Mouse (Mus musculus) layer of hippocampus, adult 9-10 months (tissue): ENCODE results near the gene Rbm33.
A peak's percentile ranks its signal among the peaks of the same experiment; 100 is the strongest.

Experiments
- DNase-seq: peaks from one replicate; pipeline ENCODE4 v3.0.0; 2022; ENCODE audit warnings: low spot score

Gene Rbm33

DNA sequence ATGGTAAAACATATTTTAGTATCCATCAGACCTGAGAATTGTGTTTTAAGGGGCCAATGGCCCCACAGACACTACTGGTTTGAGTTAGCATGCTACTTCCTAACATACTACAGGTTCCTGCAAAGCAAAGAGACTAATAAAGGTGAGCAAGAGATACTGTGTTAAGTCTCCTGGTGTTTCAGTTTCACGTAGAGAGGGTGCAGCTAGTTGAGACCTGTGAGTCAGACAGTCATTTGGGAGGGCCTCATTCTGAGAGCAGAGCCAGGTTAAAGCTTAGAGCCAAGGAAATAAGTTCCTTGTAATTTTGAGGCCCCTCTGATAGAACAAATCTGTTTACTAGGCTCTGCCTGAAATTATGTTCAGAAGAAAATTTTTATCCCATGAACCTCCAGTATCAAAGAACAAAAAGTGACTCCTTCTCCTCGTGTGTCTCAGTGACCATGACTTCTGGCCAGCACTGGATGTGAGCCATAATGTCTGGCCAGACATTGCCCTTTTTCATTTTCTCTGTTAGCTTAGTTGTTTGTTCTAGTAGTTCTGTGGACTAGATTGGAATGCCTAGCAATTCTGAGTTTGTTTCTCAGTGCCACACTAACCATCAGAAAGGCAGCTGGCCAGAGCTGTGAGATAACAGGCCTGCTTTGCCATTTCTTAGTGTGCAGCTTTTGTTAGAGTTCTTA, 95.2 kb downstream of the Rbm33 start:
- no peak for DNase-seq

DNA sequence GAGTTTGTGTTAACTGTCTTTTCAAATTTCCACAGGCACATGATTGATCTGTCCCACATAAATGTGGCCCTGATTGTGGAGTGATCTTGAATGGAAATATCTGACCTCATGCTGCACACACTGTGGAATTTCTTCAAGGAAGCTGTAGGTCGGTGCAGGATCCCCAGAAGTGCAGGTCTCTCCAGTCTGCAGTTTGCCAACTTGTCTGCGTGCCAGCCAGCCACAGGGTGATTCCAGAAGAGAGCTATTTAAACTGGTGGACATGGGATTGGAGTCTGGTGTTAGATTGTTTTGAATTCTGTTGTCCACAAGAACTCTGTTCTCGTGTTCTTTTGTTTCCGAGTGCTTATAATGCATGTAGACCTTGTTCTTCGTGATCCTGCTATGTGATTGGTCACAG, 96.6 kb downstream of the Rbm33 start:
- no peak for DNase-seq

DNA sequence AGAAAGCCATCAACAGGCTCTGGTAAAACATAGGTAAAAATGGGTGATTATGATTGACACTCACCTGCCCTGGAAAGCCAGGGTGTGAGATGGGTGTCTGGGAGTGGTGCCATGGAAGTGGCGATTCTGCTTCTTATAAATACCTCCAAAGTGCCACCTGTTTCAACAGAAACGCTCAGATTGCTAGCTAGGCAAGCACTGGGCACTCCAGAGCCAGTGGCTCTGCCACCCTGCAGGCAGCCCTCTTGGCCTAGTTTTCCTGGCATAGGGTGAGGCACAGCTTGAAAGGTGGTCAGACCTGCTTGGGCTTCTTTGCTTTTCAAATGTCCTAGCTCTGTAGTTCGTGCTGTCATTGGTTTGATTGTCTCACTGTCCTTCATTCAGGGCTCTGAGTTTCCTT, 97.2 kb downstream of the Rbm33 start:
- no peak for DNase-seq

DNA sequence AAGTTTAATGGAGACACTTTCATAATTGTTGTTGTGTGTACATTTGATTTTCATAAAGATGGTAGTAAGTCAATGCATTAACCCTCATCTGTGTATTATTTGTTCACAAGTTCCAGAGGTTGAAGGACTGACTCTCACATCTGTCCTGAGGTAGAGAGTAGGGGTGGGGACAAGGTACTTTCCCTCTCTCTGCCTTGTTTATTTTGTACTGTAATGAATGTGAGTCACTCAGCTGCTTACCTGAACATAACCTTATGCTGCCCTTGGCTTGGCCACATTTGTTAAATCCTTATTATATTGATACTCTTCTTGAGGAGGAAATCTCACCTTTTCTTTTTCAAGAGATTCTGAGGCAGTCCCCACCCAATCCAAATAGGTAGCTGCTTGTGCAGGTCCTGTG, 99.1 kb downstream of the Rbm33 start:
- DNase-seq, result no peak

DNA sequence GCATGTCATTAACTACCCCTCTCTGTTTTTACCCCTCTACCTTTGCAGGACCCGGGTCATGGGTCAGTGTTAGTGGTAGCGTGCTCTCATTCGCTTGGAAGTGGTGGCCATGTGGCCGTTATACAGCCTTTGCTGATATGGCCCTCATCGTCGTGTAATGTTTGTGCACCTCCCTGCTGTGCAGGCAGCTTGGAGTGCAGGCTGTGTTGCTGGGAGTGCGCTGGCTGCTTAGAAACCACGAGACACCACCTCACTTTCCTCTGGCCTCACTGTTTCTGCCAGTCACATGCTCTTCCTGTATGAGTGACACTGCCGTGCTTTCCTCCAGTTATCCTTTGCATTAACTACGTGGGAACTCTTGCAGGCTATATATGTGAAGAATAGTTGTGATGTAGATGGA, 101.8 kb downstream of the Rbm33 start:
- DNase-seq, result no peak

DNA sequence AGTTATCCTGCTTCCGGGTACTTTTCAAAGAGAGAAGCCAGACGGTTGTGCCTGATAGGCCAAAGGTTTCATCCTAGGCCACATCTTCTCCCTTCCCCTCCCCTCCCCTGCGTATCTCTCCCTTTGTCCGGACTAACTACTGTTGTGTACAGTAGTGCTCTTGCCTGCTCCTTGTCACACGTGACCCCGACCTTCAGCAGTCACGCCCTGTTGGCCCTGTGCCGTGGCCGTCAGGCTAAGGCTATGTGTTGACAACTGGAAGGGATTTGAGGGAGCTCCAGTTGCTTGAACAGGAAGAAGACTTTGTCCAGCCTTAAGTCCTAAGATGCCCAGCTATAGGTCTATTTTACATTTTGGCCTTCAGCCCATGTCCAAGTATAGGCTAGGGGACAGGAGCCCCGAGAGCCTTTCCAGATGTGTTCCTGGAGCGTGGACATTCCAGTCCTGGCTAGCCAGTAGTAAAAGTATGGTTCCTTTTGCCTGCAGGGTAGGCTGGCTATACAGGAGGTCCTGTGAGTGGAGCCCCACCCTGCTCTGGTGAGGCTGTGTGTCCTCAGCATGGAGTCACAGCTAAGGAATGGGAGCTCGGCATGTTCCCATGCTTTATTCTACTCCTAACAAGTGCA, 102.8 kb downstream of the Rbm33 start:
- DNase-seq, result no peak

DNA sequence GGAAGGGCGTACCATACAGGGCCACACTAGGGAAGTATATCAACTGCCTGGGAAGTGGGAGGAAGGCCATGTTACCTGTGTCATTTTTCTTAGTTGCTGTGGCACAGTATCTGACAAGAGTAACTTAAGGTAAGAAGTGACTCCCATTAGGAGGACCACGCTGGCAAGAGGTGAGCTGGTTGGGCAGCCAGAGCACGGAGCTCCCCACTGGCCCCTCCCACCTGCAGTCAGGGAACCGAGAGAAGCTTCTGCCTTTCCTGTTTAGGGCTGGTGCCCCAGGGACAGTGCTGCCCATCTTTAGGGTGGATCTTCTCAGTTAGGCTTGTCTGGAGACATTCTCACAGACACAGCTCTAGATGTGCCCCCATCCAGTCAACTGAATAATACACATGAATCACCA, 106.9 kb downstream of the Rbm33 start:
- no peak for DNase-seq

DNA sequence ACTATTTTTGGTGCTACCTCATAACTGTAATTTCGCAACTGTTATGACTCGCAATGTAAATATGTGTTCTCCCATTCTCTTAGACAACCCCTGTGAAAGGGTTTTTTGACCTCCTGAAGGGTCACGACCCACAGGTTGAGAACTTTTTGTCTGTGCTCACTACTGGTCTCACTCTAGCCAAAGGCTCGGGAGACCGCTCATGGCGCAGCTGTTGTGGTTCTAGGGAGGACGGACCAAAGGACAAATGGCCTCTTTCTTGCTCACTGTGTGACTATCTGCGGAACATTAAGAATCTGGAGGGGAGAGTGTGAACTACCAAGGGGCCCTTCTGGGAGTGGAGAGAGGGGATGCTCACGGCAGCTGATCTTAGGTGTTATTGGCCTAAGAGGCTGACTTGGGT, 109.0 kb downstream of the Rbm33 start:
- DNase-seq, result no peak

DNA sequence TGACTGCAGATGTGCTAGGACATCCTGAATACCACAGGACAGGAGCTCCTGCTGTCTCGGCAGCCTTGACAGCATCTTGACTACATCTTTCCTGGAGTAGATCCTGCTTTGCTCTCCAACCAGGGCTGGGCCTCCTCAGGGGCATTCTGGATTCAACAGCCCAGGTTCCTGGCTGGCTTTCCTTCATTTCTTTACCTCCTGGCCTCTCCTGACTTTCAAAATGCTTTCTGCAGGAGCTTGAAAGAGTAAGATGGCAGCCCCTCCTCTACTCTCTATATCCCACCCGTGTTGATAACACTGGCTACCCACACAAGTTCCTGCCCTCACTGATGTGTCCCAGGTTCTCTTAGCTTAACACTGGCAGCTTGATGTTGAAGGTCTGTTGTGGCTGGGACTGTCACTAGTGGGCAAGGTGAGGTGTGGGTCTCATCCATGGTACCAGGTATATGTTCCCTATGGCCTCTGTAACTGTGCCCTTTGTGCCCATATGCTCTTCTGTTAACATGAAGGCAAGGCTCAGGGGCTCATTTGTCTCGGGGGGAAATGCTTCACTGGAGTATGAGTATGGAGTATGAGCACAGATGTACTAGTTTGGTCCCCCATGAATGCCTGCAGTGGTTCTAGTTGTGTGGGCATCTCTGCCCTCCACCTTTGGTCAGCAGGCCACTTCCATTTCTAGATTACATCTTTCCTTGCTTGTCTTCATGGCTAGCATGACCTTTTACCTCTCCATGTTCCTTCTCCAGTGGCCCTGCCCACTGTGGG, 133.4 kb downstream of the Rbm33 start:
- no peak for DNase-seq

DNA sequence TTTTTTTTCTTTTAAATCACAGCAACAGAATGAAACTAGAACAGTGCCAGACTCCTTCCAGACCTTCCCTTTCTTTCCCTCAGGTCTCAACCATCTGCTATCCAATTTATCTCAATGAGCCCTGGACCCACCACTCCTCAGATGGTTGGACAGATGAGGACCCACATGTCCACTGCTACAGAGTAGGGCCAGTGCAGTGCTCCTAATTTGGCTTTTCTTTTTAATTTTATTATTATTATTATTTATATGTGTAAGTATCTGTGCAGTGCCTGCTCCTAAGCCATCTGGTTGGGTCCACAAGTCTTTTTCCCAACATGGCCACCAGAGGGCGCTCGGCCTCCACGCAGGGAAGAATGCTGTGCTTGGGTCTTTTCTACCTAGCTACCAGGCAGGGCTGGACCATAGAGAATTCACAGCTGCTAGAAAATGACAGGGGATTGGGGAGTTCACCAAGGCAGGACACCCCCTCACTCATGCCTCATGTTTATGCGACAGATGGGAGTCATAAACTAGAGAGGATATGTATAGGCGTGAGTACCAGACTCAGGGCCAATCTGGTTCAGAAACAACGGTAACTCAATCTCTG, 134.2 kb downstream of the Rbm33 start:
- DNase-seq, result peak; percentile 71

DNA sequence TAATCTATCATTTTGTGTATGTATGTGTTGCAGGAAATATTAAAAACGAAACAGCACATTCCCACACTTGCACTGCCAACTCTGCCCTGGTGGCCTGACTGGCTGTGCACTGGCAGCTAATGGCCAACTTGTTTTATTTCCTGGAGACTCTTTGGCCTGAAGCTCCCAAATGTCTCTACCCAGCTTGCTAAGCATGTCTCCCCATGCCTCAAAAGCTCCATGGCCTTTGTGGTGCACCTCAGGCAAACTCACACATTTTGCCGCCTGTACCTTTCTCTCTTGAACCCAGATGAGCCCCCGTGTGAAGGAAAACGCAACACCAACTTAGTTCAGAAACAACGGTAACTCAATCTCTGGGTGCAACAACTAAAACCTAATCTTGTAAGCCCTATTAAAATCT, 136.2 kb downstream of the Rbm33 start:
- no peak for DNase-seq

DNA sequence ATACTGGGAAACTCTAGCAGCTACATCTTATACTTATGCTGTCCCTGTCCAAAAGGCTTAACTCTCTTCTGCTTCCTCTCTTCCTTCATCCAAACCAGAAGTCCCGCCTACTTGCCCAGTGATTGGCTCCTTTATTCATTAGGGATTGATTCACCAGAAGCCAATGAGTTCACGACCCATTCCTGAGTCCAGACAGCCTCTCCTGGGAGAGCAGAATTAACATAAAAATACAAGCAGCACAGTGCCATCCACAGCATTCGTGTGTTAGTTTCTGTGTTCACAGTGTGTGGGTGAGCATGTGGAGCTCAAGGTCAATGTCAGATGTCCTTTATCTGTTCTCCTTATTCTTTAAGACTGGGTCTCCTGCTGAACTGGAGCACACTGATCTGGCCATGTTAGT, 136.6 kb downstream of the Rbm33 start:
- no peak for DNase-seq

DNA sequence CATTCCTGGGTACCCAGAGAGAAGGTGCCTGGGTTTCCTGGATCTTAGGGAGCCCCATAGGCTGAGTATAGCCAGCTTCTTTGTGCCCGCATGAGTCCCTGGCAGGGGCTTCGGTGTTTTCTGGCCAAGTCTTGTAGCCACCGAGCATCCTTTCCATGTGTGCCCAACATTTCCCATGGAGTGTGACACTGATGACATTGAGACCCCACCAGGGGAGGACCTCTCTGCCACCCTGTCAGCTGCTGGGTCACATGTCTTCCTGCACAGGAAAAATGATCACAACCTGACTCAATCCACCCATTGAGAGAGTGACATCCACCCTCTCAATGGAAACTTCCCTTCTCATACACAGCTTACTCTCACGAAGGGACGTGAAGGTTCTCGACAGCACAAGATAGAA, 137.6 kb downstream of the Rbm33 start:
- DNase-seq, result no peak

DNA sequence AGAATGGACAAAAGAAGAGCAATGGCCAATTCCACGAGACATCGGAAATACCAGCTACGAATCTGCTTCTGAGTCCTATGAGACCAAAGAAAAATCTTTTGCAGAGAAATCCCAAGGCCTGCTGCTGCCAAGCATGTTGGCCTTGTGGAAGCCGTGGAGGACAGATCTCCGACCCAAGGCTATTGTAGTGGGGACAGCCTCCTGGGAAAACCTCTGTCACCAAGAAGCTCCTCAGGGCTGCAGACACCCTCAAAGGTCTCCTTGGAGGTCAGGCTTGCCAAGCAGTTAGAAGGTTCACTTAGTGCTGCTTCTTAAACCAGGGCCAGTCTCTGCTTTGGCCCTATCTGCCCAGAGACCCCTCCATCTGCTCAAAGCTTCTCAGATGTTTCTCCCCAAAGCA, 138.8 kb downstream of the Rbm33 start:
- DNase-seq, result no peak

DNA sequence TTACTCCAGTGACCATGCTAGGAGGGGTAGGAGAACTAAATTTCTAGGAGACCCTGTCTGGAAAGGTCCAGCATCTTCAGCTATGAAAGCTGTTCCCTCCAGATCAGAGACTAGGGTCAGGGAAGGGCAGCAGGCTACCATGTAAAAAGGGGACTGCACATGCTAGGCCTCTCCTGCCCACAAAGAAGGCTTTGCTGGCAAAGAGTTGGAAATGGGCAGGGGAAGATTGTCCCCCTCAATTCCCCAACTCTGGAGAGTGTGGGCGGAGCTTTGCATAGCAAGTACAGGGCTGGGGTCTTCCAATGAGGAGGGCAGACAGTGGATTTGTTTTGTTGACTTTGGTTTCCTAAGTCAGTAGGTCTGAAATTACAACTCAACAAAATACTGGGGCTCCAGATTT, 139.4 kb downstream of the Rbm33 start:
- DNase-seq, result no peak

DNA sequence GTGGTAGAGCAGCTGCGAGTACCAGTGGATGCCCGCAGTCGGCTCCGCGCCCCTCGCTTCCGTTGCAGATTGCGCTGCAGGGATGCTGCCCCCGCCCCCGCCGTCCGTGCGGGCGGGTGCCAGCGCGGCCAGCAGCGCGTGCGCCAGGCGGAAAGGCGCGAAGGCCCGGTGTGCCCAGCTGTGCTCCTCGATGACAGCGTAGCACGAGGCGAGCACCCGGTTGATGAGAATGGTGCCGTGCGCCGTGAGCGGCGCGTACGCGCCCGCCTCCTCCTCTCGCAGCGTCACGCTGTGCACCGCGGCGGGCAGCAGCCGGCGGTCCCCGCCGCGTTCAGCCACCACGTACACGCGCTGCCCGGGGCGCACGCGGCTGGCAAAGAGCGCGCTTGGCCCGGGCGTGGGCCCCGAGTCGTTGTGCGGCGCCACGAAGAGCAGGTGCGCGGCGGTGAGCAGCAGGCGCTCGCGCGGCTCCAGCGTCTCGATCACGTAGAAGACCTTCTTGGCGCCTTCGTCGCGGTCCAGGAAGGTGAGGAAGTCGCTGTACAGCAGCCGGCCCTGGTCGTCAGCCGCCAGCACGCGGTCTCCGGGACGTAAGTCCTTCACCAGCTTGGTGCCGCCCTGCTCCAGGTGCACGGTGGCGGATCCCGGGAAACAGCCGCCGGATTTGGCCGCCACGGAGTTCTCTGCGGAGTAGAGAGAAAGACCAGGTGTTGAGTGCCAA, 141.2 kb downstream of the Rbm33 start:
- DNase-seq, result no peak

DNA sequence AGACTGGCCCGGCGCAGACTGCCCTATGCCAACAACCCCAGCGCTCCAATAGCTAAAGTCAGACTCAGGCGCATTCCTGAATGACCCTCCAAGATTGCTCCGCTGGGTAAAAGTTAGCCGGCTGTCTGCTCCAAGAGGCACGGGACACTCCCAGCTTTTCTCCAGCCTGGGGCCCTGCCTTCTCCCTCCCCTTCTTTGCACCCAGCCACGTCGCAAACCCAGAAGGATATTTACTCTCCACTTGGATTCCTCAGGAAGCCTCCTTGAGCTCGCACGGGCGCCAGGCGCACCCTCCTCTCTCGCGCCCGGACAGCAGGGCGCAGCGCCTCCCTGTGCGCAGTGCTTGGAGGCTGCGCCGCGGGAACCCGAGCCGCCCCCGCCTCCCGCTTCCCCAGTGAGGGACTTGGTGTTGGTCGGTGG, 141.9 kb downstream of the Rbm33 start:
- DNase-seq, result no peak

DNA sequence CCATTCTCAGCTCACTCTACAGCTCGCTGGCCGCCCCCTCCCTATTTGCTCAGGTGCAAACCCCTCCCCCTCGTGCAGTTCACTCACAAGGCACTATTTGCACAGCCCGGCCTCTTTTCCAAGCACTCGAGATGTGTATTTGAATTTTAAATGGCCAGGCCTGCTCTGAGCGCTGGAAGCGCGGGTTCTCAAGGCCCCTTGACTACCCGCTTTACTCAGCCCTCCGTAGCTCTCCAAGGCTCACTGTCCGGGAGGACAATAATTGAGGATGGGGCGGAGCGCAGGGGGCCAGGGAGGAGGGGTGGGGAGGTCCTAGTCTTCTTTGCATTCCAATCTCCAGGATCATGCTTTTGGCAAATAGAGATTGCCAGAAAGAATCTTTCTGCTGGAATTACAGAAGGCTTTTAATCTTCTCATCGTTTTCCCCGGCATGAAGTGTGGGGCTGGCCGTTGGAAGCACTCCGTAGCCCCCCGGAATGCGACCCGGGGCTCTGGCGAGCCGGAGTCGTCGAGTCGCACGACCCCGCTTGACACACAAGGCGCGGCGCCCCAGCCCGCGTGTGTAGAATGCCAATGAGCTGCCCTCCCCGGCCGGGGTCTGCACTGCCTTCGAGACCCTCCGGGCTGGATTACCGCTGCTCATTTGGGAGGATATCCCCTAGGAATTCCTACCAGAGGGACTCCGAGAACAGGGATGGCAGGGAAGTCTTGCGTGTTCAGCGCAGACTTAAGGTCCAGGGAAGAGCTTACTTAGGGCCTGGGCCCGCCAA, 142.7 kb downstream of the Rbm33 start:
- no peak for DNase-seq

DNA sequence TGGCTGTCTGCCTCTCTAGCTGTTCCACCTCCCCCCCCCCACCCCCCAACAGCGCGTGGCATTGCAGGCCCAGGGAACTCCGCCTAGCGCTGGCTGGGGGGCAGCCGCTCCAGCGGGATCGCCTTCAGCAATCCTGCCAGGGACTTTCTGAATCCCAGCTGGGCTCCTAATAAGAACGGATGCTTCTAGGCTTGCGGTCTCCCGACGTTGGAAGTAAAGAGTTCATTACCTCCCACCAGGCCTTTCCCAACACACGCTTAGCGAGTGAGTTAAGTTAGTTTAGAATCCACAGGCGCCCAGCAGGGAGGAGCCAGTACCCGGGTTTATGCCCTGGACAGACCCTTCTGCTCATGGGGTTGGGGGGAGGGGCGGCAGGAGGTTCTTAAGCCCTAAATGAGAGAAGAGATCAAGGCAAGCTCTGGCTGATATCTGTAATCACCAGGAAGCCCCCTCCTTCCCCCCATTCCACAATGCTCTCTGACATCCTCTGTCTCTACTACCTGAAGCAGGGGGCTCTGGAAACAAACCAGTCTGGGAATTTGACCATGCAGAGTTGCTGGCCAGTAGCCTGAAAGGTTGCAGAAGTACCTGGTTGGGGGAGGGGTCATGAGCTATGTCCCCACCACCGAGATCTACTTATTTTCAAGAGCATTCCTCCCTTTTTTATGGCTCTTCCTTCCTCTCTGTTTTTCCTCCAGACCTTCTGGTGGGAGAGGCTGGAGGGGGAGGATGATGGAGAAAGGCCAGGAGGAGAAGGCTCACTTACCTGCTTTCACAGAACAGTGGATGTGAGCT, 143.8 kb downstream of the Rbm33 start:
- no peak for DNase-seq

DNA sequence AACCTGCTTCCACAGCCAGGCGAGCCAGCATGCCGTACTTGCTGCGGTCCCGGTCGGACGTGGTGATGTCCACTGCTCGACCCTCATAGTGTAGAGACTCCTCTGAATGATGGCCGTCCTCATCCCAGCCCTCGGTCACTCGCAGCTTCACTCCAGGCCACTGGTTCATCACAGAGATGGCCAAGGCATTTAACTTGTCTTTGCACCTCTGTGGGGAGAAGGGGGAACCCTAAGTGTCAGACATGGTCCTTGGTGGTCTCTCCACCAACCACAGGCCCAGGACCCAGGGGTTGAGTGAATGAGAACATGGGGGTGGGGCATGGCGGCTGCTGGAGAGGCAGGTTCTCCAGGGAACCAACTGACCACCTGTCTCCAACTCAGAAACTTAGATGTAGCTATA, 144.5 kb downstream of the Rbm33 start:
- DNase-seq, result no peak
